Comparison of ENCODE assay signal across 19 mouse cellular contexts in the genomic region with DNA sequence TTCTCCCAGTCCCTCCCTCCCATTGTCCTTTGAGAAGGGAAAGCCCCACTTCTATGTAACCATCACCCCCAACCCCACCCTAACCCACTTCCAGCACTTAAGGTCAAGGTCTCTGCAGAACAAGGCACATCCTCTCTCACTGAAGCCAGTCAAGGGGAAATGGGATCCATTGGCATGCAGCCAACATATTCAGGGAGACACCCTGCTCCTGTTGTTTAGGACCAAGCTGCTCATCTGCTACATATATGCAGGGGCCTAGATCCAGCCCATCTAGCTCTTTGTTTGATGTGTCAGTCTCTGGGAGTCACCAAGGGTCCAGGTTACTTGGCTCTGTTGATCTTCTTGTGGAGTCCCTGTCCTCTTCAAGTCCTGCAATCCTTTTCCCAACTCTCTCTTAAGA.
"Had no signal": no experiment of that assay in that cellular context is flagged by ENCODE, and none has a peak within 500 bp of the region (broad histone marks: within the 10 kb centered on the region; RNA-seq: fewer than 3 reads in every experiment).

No protein-coding gene starts in this region.

- H3K9me3 ChIP-seq: midbrain, embryonic 10.5 days; midbrain, embryonic 12.5 days; neural tube, embryonic 13.5 days; neural tube, embryonic 15.5 days; stomach, embryonic 15.5 days had no signal

- DNase-seq: lung, adult 18-20 months; lung, embryonic 14.5 days; lung, postnatal 10 days; lung, postnatal 4 days; midbrain, embryonic 14.5 days; right cerebral cortex, adult 18-20 months; right cerebral cortex, postnatal 25 days; right cerebral cortex, postnatal 4 days; spleen, adult 18-20 months; thymus, adult 2 months; thymus, postnatal 25 days; thymus, postnatal 4 days had no signal

- H3K27ac ChIP-seq: midbrain, embryonic 10.5 days; midbrain, embryonic 12.5 days; neural tube, embryonic 13.5 days; neural tube, embryonic 15.5 days; stomach, embryonic 15.5 days; stomach, postnatal 0 days had no signal

- H3K36me3 ChIP-seq: midbrain, embryonic 10.5 days; midbrain, embryonic 12.5 days; neural tube, embryonic 13.5 days; neural tube, embryonic 15.5 days; stomach, embryonic 15.5 days had no signal

- H3K9ac ChIP-seq: lung, embryonic 14.5 days; midbrain, embryonic 12.5 days; neural tube, embryonic 13.5 days; neural tube, embryonic 15.5 days; stomach, embryonic 15.5 days had no signal

- H3K4me1 ChIP-seq: midbrain, embryonic 10.5 days; midbrain, embryonic 12.5 days; neural tube, embryonic 13.5 days; neural tube, embryonic 15.5 days; stomach, embryonic 15.5 days had no signal

- H3K4me3 ChIP-seq: midbrain, embryonic 10.5 days; midbrain, embryonic 12.5 days; myocyte; neural tube, embryonic 13.5 days; neural tube, embryonic 15.5 days; stomach, embryonic 15.5 days had no signal
